ENCODE assay signal across 14 mouse cellular contexts in the genomic region with DNA sequence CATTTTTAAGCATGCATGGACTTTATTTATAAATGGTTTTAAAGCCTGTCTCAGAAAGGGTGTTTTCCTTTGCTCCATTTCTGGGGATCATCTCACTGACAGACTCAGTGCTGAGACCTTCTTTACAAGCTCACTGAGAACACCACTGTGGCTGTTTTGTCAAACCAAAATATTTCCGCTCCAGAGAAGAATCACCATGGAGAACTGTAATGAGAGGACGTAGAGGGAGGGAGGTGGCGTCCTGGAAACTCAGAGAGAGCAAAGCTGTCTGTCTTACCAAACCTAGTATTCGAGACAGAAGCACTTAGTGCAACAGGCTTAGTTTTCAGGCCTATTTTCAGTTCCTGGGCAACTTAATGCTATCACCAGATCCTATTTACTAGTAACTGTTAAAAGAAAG.
A peak's percentile ranks its signal among the peaks of the same experiment; 100 is the strongest.
DNase-seq lines count a peak whose midpoint lies in the region; ATAC-seq and TF ChIP-seq lines count a peak whose summit lies in the region.
"Had no signal": no experiment of that assay in that cellular context is flagged by ENCODE, and none has a peak within 500 bp of the region (broad histone marks: within the 10 kb centered on the region; RNA-seq: fewer than 3 reads in every experiment).

No protein-coding gene starts in this region.

- ATAC-seq in hindbrain, embryonic 12.5 days (ENCODE audit: low FRiP score): peak; percentile 69; the same call in 1 of the 2 replicates
- peak; percentile 71; the same call in 1 of the 2 replicates for ATAC-seq in midbrain, postnatal 0 days (ENCODE audit: low FRiP score)
- ATAC-seq: intestine, embryonic 15.5 days had no signal

- peak; percentile 10 for DNase-seq in cerebellum, adult 11-12 months
- DNase-seq in cerebellum, postnatal 25 days: no peak
- peak; percentile 22 for DNase-seq in left cerebral cortex, postnatal 4 days
- no peak for DNase-seq in left cerebral cortex, adult 11 months (ENCODE audit: low spot score)
- DNase-seq in midbrain, postnatal 0 days (ENCODE audit: low spot score): peak; percentile 73
- DNase-seq in heart, adult 9 months (ENCODE audit: low spot score in 2 of 2): no peak
- DNase-seq in adrenal gland, adult 18-20 months (ENCODE audit: low spot score in 2 of 2): no peak

- no peak overlapping the region for H3K9ac ChIP-seq in hindbrain, embryonic 12.5 days
- no peak overlapping the region for H3K9ac ChIP-seq in midbrain, postnatal 0 days (replicated peaks; ENCODE audit: low read length, poor library complexity, severe bottlenecking)
- H3K9ac ChIP-seq: embryonic facial prominence, embryonic 15.5 days; heart, embryonic 13.5 days; intestine, embryonic 15.5 days had no signal

- WGBS in hindbrain, embryonic 12.5 days: 25% methylated on average over 4 of the region's 4 CpGs
- 19% methylated on average over 4 of the region's 4 CpGs for WGBS in midbrain, postnatal 0 days

- H3K27ac ChIP-seq in hindbrain, embryonic 12.5 days: no peak overlapping the region
- 0 out of 2 replicates have a peak overlapping the region, but pooled peaks have one; percentile 12 for H3K27ac ChIP-seq in midbrain, postnatal 0 days (ENCODE audit: low read depth, low read length)
- H3K27ac ChIP-seq: embryonic facial prominence, embryonic 15.5 days; heart, embryonic 13.5 days; intestine, embryonic 15.5 days; stomach, postnatal 0 days had no signal

- TF ChIP-seq CTCF in midbrain, postnatal 0 days (IDR thresholded peaks at IDR 0.05): no peak

- no peak overlapping the region for H3K4me3 ChIP-seq in hindbrain, embryonic 12.5 days
- no peak overlapping the region for H3K4me3 ChIP-seq in midbrain, postnatal 0 days (ENCODE audit: low read depth, low read length)
- H3K4me3 ChIP-seq: embryonic facial prominence, embryonic 15.5 days; heart, embryonic 13.5 days; intestine, embryonic 15.5 days; myocyte had no signal

- H3K36me3 ChIP-seq in hindbrain, embryonic 12.5 days: no peaks in the 10 kb centered on the region
- H3K36me3 ChIP-seq in midbrain, postnatal 0 days (ENCODE audit: insufficient read depth, low read length): no peaks in the 10 kb centered on the region
- H3K36me3 ChIP-seq: embryonic facial prominence, embryonic 15.5 days; G1E; heart, embryonic 13.5 days; intestine, embryonic 15.5 days had no signal

- no peaks in the 10 kb centered on the region for H3K27me3 ChIP-seq in hindbrain, embryonic 12.5 days
- no peaks in the 10 kb centered on the region for H3K27me3 ChIP-seq in midbrain, postnatal 0 days (ENCODE audit: insufficient read depth, low read length)
- H3K27me3 ChIP-seq: embryonic facial prominence, embryonic 15.5 days; heart, embryonic 13.5 days; intestine, embryonic 15.5 days had no signal

- H3K9me3 ChIP-seq in hindbrain, embryonic 12.5 days (replicated peaks): no peaks in the 10 kb centered on the region
- no peaks in the 10 kb centered on the region for H3K9me3 ChIP-seq in midbrain, postnatal 0 days (ENCODE audit: low read length)
- H3K9me3 ChIP-seq: embryonic facial prominence, embryonic 15.5 days; heart, embryonic 13.5 days; intestine, embryonic 15.5 days had no signal

- no peaks in the 10 kb centered on the region for H3K4me1 ChIP-seq in hindbrain, embryonic 12.5 days
- no peaks in the 10 kb centered on the region for H3K4me1 ChIP-seq in midbrain, postnatal 0 days (ENCODE audit: insufficient read depth, low read length)
- H3K4me1 ChIP-seq: embryonic facial prominence, embryonic 15.5 days; heart, embryonic 13.5 days; intestine, embryonic 15.5 days had no signal

- H3K4me2 ChIP-seq in hindbrain, embryonic 12.5 days (replicated peaks): no peak overlapping the region
- no peak overlapping the region for H3K4me2 ChIP-seq in midbrain, postnatal 0 days (ENCODE audit: low read depth, low read length, poor library complexity, severe bottlenecking)
- H3K4me2 ChIP-seq: embryonic facial prominence, embryonic 15.5 days; heart, embryonic 13.5 days; intestine, embryonic 15.5 days had no signal

- intact Hi-C loops in left cerebral cortex, postnatal 4 days (cut with DNase I): no loop called here

Comparison
In these comparisons a context has a peak if more than half of its experiments do, and no peak if none do; other contexts are left out.
1. DNase-seq: peak in cerebellum, adult 11-12 months (single experiment), left cerebral cortex, postnatal 4 days (single experiment) and midbrain, postnatal 0 days (single experiment); none in cerebellum, postnatal 25 days (0 of 2), left cerebral cortex, adult 11 months (single experiment), heart, adult 9 months (0 of 2) and adrenal gland, adult 18-20 months (0 of 2).